Mouse (Mus musculus): ENCODE measurements around the gene Alcam. TPM values are rescaled to one million over a fixed set of nuclear protein-coding genes. Genes with fewer than 3 reads are reported as not detected.

Gene Alcam
- polyA plus RNA-seq, 1 experiment, result 39.1 TPM

DNA sequence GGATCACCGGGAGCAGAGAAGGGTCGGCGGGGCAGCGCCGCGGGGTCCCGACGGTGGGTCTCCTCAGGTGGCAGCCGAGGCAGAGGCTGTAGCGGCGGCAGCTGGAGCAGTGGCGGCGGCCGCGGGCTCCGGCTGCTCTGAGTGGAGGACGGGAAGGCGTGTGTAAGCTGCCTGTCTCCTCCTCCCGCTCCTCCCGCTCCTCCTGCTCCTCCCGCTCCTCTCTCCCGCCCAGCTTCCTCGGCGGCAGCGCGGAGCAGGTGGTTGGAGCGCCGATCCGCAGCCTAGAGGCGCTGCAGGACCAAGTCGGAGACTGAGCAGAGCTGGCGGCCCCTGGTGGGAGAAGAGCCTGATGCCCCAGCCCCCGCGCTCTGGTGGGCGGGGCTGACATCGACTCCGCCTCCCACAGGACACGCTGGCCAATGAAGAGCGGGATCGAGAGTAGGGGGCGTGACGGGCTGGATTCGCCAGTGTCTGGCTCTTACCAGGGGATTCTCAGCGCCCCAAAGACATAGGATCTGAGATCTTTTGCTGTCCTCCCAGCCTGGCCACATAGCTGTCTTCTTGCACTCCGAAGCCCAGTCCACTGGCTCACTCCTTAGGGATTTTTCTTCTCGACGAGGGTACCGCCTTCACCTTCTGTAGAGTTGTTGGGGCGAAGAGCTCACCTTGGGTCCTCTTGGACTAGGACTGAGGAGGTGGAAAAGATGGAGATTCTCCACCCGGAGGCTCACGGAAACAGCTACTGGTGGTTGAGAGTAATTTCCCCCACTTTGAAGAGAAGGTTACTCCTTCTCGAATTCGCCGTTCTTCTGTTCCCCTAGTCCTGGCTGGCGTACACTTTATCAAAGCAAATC lies 785 bp downstream of the Alcam start:
- TF ChIP-seq CTCF (IDR thresholded peaks at IDR 0.05; ENCODE audit: borderline replicate concordance, extremely low read depth, insufficient read depth, insufficient read length), result peak; percentile 72
- TF ChIP-seq POLR2A (IDR thresholded peaks at IDR 0.05; ENCODE audit: borderline replicate concordance, extremely low read depth, insufficient read depth, insufficient read length, poor library complexity, severe bottlenecking), result 0 out of 2 replicates have a peak, but pooled peaks have one; percentile 34
- DNase-seq (ENCODE audit: low read depth), result peak; percentile 99

DNA sequence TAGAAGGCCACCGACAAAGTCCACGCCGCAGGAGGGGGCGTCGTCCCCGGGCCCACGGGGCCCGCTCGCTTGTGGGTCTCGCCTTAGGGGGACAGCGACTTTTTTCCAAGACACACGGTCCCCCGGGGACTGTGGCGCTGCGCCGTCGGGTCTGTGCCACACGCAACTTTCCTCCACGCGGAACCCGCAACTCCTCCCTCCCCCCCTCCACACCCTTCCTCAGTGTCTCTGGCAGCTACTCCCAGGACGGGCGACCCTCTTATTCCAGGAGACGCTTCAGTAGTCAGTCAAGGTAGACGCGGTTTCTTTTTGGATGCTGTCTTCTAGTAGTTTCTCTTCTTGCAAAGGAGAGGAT lies 1.4 kb downstream of the Alcam start:
- TF ChIP-seq CTCF (IDR thresholded peaks at IDR 0.05; ENCODE audit: borderline replicate concordance, extremely low read depth, insufficient read depth, insufficient read length) (no peak), POLR2A (IDR thresholded peaks at IDR 0.05; ENCODE audit: borderline replicate concordance, extremely low read depth, insufficient read depth, insufficient read length, poor library complexity, severe bottlenecking) (no peak)
- no peak for DNase-seq (ENCODE audit: low read depth)

GRCm38 (mm10) chr16:52451786-52452476 lies 1.9 kb downstream of the Alcam start:
- TF ChIP-seq CTCF (IDR thresholded peaks at IDR 0.05; ENCODE audit: borderline replicate concordance, extremely low read depth, insufficient read depth, insufficient read length), result no peak
- peak; percentile 50 for DNase-seq (ENCODE audit: low read depth)

GRCm38 (mm10) chr16:52451101-52451785 lies 2.6 kb downstream of the Alcam start:
- TF ChIP-seq CTCF (IDR thresholded peaks at IDR 0.05; ENCODE audit: borderline replicate concordance, extremely low read depth, insufficient read depth, insufficient read length), result no peak
- TF ChIP-seq POLR2A (IDR thresholded peaks at IDR 0.05; ENCODE audit: borderline replicate concordance, extremely low read depth, insufficient read depth, insufficient read length, poor library complexity, severe bottlenecking), result no peak
- DNase-seq (ENCODE audit: low read depth), result peak; percentile 68

DNA sequence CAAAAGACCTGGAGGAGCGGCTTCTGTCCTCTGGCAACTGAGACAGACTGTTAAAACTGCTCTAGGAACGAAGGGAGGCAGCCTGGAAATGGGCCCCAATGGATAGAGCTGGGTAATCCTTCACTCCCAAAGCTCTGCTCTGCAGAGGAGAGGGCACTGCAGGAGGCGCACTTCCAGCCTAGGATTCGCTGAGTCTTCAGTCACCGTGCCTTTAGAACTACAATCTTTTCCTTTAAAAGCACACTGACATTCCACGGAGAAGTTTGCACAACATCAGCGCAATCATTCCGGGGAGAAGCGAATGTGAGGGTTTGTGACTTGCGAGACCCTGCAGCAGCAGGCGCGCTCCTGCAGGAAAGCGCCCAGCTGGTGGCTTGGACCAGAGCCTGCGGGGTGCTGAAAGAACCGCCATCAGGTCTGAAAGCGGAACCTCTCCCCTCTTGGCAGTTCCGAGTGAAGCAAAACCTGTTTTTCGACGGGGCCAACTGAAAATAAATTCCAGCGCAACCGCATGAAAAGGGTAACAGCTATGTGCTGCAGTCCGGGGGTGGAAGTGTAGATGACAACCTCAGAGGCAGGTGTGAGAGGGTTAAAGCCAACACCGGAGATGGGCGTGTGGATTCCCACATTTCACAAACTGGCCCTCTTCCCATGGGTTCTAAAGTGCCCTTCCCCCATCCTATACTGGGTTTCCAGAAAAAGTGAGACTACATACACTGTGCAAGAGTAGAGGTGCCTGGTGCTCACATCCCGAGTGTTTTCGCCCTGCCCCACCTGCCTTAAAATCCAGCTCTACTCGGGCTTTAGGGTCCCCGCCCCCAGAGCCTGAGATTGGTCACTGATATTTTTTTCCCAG lies 3.4 kb downstream of the Alcam start:
- no peak for TF ChIP-seq POLR2A (IDR thresholded peaks at IDR 0.05; ENCODE audit: borderline replicate concordance, extremely low read depth, insufficient read depth, insufficient read length, poor library complexity, severe bottlenecking)
- TF ChIP-seq CTCF (IDR thresholded peaks at IDR 0.05; ENCODE audit: borderline replicate concordance, extremely low read depth, insufficient read depth, insufficient read length), result peak; percentile 48; the same call in 1 of the 2 replicates
- peak; percentile 88 for DNase-seq (ENCODE audit: low read depth)

DNA sequence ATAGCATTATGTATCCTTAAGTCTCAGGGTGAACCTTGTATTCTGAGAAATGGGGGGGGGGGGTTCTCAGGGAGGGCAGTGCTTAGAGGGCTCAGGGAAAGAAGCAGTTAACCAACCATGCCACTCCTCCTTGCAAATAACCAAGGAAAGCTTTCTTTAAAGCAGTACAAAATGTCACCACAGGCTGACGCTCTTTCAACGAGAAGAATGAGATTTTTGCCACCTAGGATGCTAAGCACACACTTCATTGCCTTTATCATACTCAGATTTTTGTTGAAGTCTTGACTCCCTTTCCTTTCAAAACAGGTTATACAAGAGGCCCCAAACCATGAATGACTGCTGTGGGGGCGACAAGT lies 4.0 kb downstream of the Alcam start:
- peak; percentile 77 for DNase-seq (ENCODE audit: low read depth)
- TF ChIP-seq POLR2A (IDR thresholded peaks at IDR 0.05; ENCODE audit: borderline replicate concordance, extremely low read depth, insufficient read depth, insufficient read length, poor library complexity, severe bottlenecking), result no peak
- peak; percentile 29; the same call in 1 of the 2 replicates for TF ChIP-seq CTCF (IDR thresholded peaks at IDR 0.05; ENCODE audit: borderline replicate concordance, extremely low read depth, insufficient read depth, insufficient read length)

GRCm38 (mm10) chr16:52445984-52446383 lies 7.9 kb downstream of the Alcam start:
- no peak for TF ChIP-seq POLR2A (IDR thresholded peaks at IDR 0.05; ENCODE audit: borderline replicate concordance, extremely low read depth, insufficient read depth, insufficient read length, poor library complexity, severe bottlenecking)
- no peak for TF ChIP-seq CTCF (IDR thresholded peaks at IDR 0.05; ENCODE audit: borderline replicate concordance, extremely low read depth, insufficient read depth, insufficient read length)
- no peak for DNase-seq (ENCODE audit: low read depth)

DNA sequence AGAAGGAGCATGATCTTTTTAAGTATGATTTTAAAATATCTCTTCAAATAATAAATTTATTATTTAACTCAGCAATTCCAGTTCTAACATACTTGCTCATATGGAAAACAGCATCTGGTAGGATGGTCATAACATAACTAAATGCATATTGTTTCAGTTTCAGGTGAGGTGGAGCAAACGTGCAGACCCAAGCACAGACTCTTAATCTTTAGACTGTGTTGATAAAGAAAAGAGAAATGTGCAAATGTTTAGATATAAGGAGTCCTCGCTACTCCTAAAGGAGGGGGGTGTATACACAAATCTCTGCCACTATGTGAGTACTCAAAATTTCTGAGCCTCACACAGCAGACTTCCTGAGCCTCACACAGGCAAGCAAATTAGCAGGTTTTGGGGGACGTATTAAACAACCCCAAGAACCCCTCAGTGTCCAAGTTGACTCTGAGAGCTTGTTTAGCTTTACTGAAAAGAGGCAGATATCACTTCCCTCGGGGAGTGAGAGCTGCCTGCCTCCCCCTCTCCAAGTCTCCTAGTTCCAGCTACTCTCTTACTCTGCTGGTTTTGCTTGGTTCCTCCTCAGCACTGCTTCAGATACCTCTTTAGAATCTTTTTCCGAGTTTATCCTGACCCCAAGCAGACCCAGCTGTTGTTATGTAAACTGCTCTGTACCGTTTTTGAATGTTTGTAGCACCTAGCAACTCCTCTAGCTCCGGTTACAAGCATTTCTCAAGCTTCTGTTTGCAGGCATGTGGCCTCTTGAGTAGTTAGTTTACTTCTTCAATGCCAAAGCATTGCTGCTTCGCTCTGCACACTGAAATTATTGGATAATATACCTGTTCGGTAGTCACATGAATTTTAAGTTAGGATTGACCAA lies 10.0 kb downstream of the Alcam start:
- DNase-seq (ENCODE audit: low read depth), result no peak
- TF ChIP-seq CTCF (IDR thresholded peaks at IDR 0.05; ENCODE audit: borderline replicate concordance, extremely low read depth, insufficient read depth, insufficient read length), result no peak
- TF ChIP-seq POLR2A (IDR thresholded peaks at IDR 0.05; ENCODE audit: borderline replicate concordance, extremely low read depth, insufficient read depth, insufficient read length, poor library complexity, severe bottlenecking), result no peak

- TF ChIP-seq CTCF (IDR thresholded peaks at IDR 0.05; ENCODE audit: borderline replicate concordance, extremely low read depth, insufficient read depth, insufficient read length) (no peak), POLR2A (IDR thresholded peaks at IDR 0.05; ENCODE audit: borderline replicate concordance, extremely low read depth, insufficient read depth, insufficient read length, poor library complexity, severe bottlenecking) (no peak)
- DNase-seq (ENCODE audit: low read depth), result no peak
These were observed 10.8 kb downstream of the Alcam start for GRCm38 (mm10) chr16:52443055-52443454.

DNA sequence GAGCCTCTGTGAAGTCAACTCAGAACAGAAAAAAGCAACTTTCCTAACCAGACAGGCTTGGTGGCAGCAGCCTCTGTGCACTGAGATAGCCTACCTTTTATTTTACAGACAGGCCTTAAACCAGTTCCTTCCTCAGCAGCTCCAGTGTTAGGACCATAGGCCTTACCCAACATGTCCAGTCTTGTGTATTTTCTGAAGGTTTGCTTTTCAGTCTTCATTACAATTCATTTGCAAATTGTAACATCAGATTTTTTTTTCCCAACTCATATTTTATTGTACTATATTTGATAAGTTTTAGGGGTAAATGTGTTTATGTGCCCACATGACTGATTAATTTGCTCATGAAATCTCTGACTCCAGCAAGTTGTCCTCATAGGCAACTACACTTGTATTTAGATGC lies 14.3 kb downstream of the Alcam start:
- DNase-seq (ENCODE audit: low read depth), result no peak
- no peak for TF ChIP-seq CTCF (IDR thresholded peaks at IDR 0.05; ENCODE audit: borderline replicate concordance, extremely low read depth, insufficient read depth, insufficient read length)
- TF ChIP-seq POLR2A (IDR thresholded peaks at IDR 0.05; ENCODE audit: borderline replicate concordance, extremely low read depth, insufficient read depth, insufficient read length, poor library complexity, severe bottlenecking), result no peak
